Mouse (Mus musculus) hindbrain, embryonic 12.5 days (tissue): ENCODE measurements around the gene Apobec4. TPM values are rescaled to one million over a fixed set of nuclear protein-coding genes. Genes with fewer than 3 reads are reported as not detected.
"Not testable (repeated sequence)": the region's sequence is repeated elsewhere in the genome, so short reads cannot be mapped to it uniquely, and the experiment has no call there.

Source experiments
- ATAC-seq: fragments of 200-750 bp; cut with Nextera tagmentation; 2 replicates; pipeline ENCODE4 v1.8.0; 2017; ENCODE audit warnings: moderate TSS enrichment; ENCODE audit not compliant: low FRiP score
- H3K27ac ChIP-seq: fragments of 300-500 bp; sonication (generic); 2 replicates; pipeline ENCODE4 v1.5.1; 2016; ENCODE audit warnings: mild to moderate bottlenecking
- H3K27me3 ChIP-seq: fragments of 300-500 bp; sonication (generic); 2 replicates; pipeline ENCODE4 v1.6.1; 2016; ENCODE audit warnings: mild to moderate bottlenecking
- H3K36me3 ChIP-seq: fragments of 300-500 bp; sonication (generic); 2 replicates; pipeline ENCODE4 v1.6.1; 2016; ENCODE audit warnings: mild to moderate bottlenecking
- H3K4me1 ChIP-seq: fragments of 300-500 bp; sonication (generic); 2 replicates; pipeline ENCODE4 v1.6.1; 2016
- H3K4me2 ChIP-seq: fragments of 300-500 bp; sonication (generic); replicated peaks from 2 replicates; pipeline ENCODE4 v1.6.1; 2016; ENCODE audit warnings: mild to moderate bottlenecking
- H3K4me3 ChIP-seq: fragments of 300-500 bp; sonication (generic); 2 replicates; pipeline ENCODE4 v1.5.1; 2016; ENCODE audit warnings: mild to moderate bottlenecking
- H3K9ac ChIP-seq: fragments of 300-500 bp; sonication (generic); 2 replicates; pipeline ENCODE4 v1.6.1; 2016; ENCODE audit warnings: mild to moderate bottlenecking, moderate library complexity
- H3K9me3 ChIP-seq: fragments of 300-500 bp; sonication (generic); replicated peaks from 2 replicates; pipeline ENCODE4 v1.6.1; 2016; ENCODE audit warnings: mild to moderate bottlenecking
- WGBS: fragments of 180-500 bp; shearing (Covaris S2); methylation state at CpG from one replicate; pipeline ENCODE4 v1.1.7; 2016; 5-methylcytosine and 5-hydroxymethylcytosine counted together
- polyA plus RNA-seq: library from polyadenylated mRNA; unstranded; fragments of >200 nt; fragmentation: Nextera tagmentation; extraction: Ambion mirVana; gene quantifications from 2 replicates; pipeline ENCODE4 v1.2.1, GENCODE M21; 2016

The Apobec4 gene
- polyA plus RNA-seq, 1 experiment from 2014 or later = not detected

- peak overlapping the region; percentile 99 for H3K4me3 ChIP-seq
Observed at GRCm38 (mm10) chr1:152767749-152768488, 17.6 kb downstream of the Apobec4 start.

GRCm38 (mm10) chr1:152771016-152771415 is 20.7 kb downstream of the Apobec4 start:
- peaks cover 49% of the 10 kb centered on the region for H3K36me3 ChIP-seq

More at GRCm38 (mm10) chr1:152767749-152768488, 17.6 kb downstream of the Apobec4 start:
- Histone ChIP-seq H3K36me3 (peaks cover 22% of the 10 kb centered on the region), H3K4me2 (peak overlapping the region; percentile 69), H3K9ac (no peak overlapping the region), H3K27ac (no peak overlapping the region), H3K9me3 (no peaks in the 10 kb centered on the region), H3K27me3 (peaks cover 6% of the 10 kb centered on the region), H3K4me1 (peaks cover 11% of the 10 kb centered on the region)
- WGBS = 9% methylated on average over 5 of the region's 5 CpGs
- ATAC-seq = 0 out of 2 replicates have a peak, but pooled peaks have one; percentile 9

GRCm38 (mm10) chr1:152774601-152775000 is 24.2 kb downstream of the Apobec4 start:
- H3K4me2 ChIP-seq, H3K4me1 ChIP-seq, H3K4me3 ChIP-seq, H3K9me3 ChIP-seq, H3K9ac ChIP-seq, H3K27ac ChIP-seq, ATAC-seq, H3K27me3 ChIP-seq: not testable (repeated sequence)
- peaks cover 58% of the 10 kb centered on the region for H3K36me3 ChIP-seq
- WGBS = 91% methylated on average over 3 of the region's 3 CpGs

More at GRCm38 (mm10) chr1:152771016-152771415, 20.7 kb downstream of the Apobec4 start:
- Histone ChIP-seq H3K4me2 (no peak overlapping the region), H3K27me3 (no peaks in the 10 kb centered on the region), H3K27ac (no peak overlapping the region), H3K9ac (no peak overlapping the region), H3K4me3 (no peak overlapping the region), H3K9me3 (no peaks in the 10 kb centered on the region), H3K4me1 (0 out of 2 replicates have a peak, but pooled peaks cover 4% of the 10 kb centered on the region)
- WGBS = 93% methylated on average over 9 of the region's 9 CpGs
- no peak for ATAC-seq

- Histone ChIP-seq H3K9me3 (no peaks in the 10 kb centered on the region), H3K4me3 (no peak overlapping the region), H3K27ac (no peak overlapping the region), H3K9ac (no peak overlapping the region), H3K36me3 (peaks cover 24% of the 10 kb centered on the region), H3K4me1 (no peaks in the 10 kb centered on the region), H3K4me2 (no peak overlapping the region), H3K27me3 (no peaks in the 10 kb centered on the region)
- peak; percentile 58; the same call in 1 of the 2 replicates for ATAC-seq
- WGBS = 43% methylated on average over 10 of the region's 10 CpGs
Observed at GRCm38 (mm10) chr1:152779071-152779737, 28.9 kb downstream of the Apobec4 start.

- H3K27me3 ChIP-seq = no peaks in the 10 kb centered on the region
- H3K36me3 ChIP-seq = no peaks in the 10 kb centered on the region
- no peak for ATAC-seq
- H3K4me2 ChIP-seq = no peak overlapping the region
- no peaks in the 10 kb centered on the region for H3K4me1 ChIP-seq
- H3K9ac ChIP-seq = no peak overlapping the region
- H3K27ac ChIP-seq = no peak overlapping the region
- no peaks in the 10 kb centered on the region for H3K9me3 ChIP-seq
- WGBS = 96% methylated on average over 8 of the region's 8 CpGs
- no peak overlapping the region for H3K4me3 ChIP-seq
Observed at GRCm38 (mm10) chr1:152784620-152785019, 34.3 kb downstream of the Apobec4 start.

- 87% methylated on average over 3 of the region's 3 CpGs for WGBS
- H3K4me2 ChIP-seq, H3K4me3 ChIP-seq, ATAC-seq, H3K4me1 ChIP-seq, H3K27me3 ChIP-seq, H3K36me3 ChIP-seq, H3K9me3 ChIP-seq, H3K27ac ChIP-seq, H3K9ac ChIP-seq: not testable (repeated sequence)
Observed at GRCm38 (mm10) chr1:152785446-152785845, 35.1 kb downstream of the Apobec4 start.

GRCm38 (mm10) chr1:152786953-152787352 is 36.6 kb downstream of the Apobec4 start:
- H3K36me3 ChIP-seq = no peaks in the 10 kb centered on the region
- H3K9ac ChIP-seq = no peak overlapping the region
- 97% methylated on average over 4 of the region's 4 CpGs for WGBS
- no peaks in the 10 kb centered on the region for H3K27me3 ChIP-seq
- H3K4me2 ChIP-seq = no peak overlapping the region
- no peaks in the 10 kb centered on the region for H3K4me1 ChIP-seq
- H3K4me3 ChIP-seq = no peak overlapping the region
- no peak overlapping the region for H3K27ac ChIP-seq
- H3K9me3 ChIP-seq = no peaks in the 10 kb centered on the region
- no peak for ATAC-seq

GRCm38 (mm10) chr1:152788121-152788660 is 37.8 kb downstream of the Apobec4 start:
- Histone ChIP-seq H3K4me2 (no peak overlapping the region), H3K9ac (no peak overlapping the region), H3K4me1 (peaks cover 8% of the 10 kb centered on the region), H3K36me3 (no peaks in the 10 kb centered on the region), H3K4me3 (no peak overlapping the region), H3K9me3 (no peaks in the 10 kb centered on the region), H3K27me3 (no peaks in the 10 kb centered on the region), H3K27ac (no peak overlapping the region)
- no peak for ATAC-seq
- WGBS = 41% methylated on average over 4 of the region's 4 CpGs

- WGBS = 26% methylated on average over 12 of the region's 12 CpGs
- ATAC-seq = peak; percentile 51; the same call in 1 of the 2 replicates
Observed at GRCm38 (mm10) chr1:152790254-152790653, 39.9 kb downstream of the Apobec4 start.

GRCm38 (mm10) chr1:152790821-152791220 is 40.5 kb downstream of the Apobec4 start:
- H3K27ac ChIP-seq = no peak overlapping the region
- H3K36me3 ChIP-seq = no peaks in the 10 kb centered on the region
- H3K9ac ChIP-seq = no peak overlapping the region
- no peak overlapping the region for H3K4me3 ChIP-seq
- H3K4me1 ChIP-seq = peaks cover 16% of the 10 kb centered on the region
- no peaks in the 10 kb centered on the region for H3K27me3 ChIP-seq
- H3K4me2 ChIP-seq = no peak overlapping the region
- ATAC-seq = no peak
- no peaks in the 10 kb centered on the region for H3K9me3 ChIP-seq
- 25% methylated on average over 6 of the region's 6 CpGs for WGBS

More at GRCm38 (mm10) chr1:152790254-152790653, 39.9 kb downstream of the Apobec4 start:
- peaks cover 16% of the 10 kb centered on the region for H3K4me1 ChIP-seq
- no peak overlapping the region for H3K4me2 ChIP-seq
- no peak overlapping the region for H3K9ac ChIP-seq
- no peaks in the 10 kb centered on the region for H3K9me3 ChIP-seq
- H3K4me3 ChIP-seq = no peak overlapping the region
- H3K27ac ChIP-seq = no peak overlapping the region
- H3K27me3 ChIP-seq = no peaks in the 10 kb centered on the region
- H3K36me3 ChIP-seq = no peaks in the 10 kb centered on the region

GRCm38 (mm10) chr1:152791269-152791668 is 40.9 kb downstream of the Apobec4 start:
- no peak overlapping the region for H3K27ac ChIP-seq
- ATAC-seq = no peak
- WGBS = 23% methylated on average over 4 of the region's 4 CpGs

GRCm38 (mm10) chr1:152792736-152793494 is 42.6 kb downstream of the Apobec4 start:
- Histone ChIP-seq H3K27ac (peak overlapping the region; percentile 55; the same call in 1 of the 2 replicates), H3K36me3 (no peaks in the 10 kb centered on the region), H3K27me3 (no peaks in the 10 kb centered on the region), H3K4me3 (no peak overlapping the region), H3K9ac (no peak overlapping the region), H3K9me3 (no peaks in the 10 kb centered on the region), H3K4me2 (0 out of 2 replicates have a peak overlapping the region, but pooled peaks have one; percentile 1), H3K4me1 (peaks cover 19% of the 10 kb centered on the region)
- ATAC-seq = 0 out of 2 replicates have a peak, but pooled peaks have one; percentile 53
- WGBS = 7% methylated on average over 12 of the region's 12 CpGs

More at GRCm38 (mm10) chr1:152791269-152791668, 40.9 kb downstream of the Apobec4 start:
- no peak overlapping the region for H3K4me3 ChIP-seq
- H3K4me1 ChIP-seq = peaks cover 19% of the 10 kb centered on the region
- no peak overlapping the region for H3K9ac ChIP-seq
- H3K9me3 ChIP-seq = no peaks in the 10 kb centered on the region
- no peak overlapping the region for H3K4me2 ChIP-seq
- no peaks in the 10 kb centered on the region for H3K27me3 ChIP-seq
- H3K36me3 ChIP-seq = no peaks in the 10 kb centered on the region
